Mouse (Mus musculus) spleen, postnatal 14 days (tissue): ENCODE results near the gene Shc1.

Source experiments
- DNase-seq, 2 experiments: peaks; one replicate each; pipeline ENCODE4 v3.0.0; 2021 to 2022; ENCODE audit warnings: low spot score in 2 of 2

Gene Shc1

GRCm38 (mm10) chr3:89449541-89449940 lies 31.3 kb downstream of the Shc1 start:
- DNase-seq = peak; percentile 54 to 75

GRCm38 (mm10) chr3:89451916-89452315 lies 33.7 kb downstream of the Shc1 start:
- DNase-seq = no peak

DNA sequence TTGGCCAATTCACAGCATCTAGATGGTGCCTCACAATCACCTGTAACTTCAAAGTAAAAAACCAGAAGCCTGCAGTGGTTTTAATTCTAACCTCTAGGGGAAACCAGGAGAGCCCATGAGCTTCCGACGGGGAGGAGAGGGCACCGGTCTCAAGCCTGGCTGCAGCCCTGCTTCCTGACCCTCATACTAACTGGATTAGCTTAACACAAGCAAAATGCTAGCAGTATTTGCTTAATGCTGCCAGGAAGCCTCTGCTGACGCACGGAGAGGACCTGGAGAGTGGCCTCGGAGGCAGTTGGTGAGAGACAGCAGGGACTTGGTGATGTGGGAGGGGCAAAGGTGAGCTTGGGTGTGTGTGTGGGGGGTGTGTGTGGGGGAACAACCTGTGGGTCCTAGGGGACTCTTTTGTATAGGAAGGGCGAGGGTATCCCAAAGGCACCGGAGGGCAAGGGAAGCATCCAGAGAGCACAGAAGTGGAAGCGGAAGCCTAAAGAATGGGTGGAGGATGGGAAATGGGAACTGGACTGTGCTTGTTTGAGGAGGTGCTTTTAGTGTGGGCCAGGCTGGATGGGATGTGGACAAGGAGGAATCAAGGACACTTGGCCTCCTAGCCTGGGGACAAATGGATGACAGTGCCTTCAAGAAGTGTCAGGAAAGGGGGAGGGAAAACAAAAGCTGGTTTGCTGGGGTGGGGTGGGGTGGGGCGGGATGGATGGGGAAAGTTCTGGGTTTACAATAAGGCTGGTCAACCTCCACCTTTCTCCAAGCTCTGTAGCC lies 36.3 kb downstream of the Shc1 start, which contains the start of gene Pmvk:
Gene Pmvk (plus strand): TSS at position 141 of the 777 bp plus-strand sequence.
- no peak for DNase-seq

GRCm38 (mm10) chr3:89455786-89456285 lies 37.6 kb downstream of the Shc1 start:
- no peak for DNase-seq

- peak; percentile 64 to 77 for DNase-seq
These were observed 38.8 kb downstream of the Shc1 start for GRCm38 (mm10) chr3:89456726-89457665.

- DNase-seq = peak in 1 of 2 experiments; percentile 19
These were observed 40.2 kb downstream of the Shc1 start for GRCm38 (mm10) chr3:89458372-89458964.

DNA sequence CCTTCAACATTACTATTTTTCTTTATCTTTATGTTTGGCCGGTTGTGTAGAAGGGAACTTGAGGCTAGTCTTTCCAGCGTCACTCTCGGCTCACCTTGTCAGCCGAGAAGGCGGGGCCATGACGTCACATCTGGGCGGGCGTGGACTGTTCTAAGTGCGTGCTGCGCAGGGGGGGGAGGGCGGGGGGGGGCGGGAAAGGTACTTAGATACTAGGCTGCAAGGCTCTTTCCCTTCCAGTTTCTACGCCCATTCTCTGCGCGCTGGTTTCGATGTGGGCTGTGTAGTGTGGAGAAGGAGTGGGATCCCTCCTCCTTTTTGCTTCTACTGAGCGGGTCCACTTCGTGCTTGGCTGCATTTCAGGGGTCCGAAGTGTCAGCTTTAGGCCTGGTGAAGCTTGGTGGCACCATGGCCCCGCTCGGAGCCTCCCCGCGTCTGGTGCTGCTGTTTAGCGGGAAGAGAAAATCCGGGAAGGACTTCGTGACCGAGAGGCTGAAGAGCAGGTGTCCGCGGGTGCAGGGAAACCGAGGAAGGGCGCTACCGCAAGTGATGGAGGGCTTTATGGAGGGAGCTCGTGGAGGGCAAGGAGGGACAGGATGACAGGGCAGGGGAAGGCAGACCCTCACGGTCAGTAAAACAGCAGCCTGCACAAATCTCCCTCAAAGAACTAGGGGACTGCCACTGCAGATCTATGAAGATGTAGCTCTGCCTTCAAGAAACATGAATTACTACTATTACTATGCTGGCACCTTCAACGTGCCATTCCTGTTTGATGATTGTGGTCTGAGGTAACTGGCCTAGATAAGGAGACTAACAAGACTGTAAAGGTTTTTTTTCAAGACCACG lies 40.9 kb downstream of the Shc1 start:
- DNase-seq = peak; percentile 90 to 94

- DNase-seq = no peak
These were observed 50.0 kb downstream of the Shc1 start for GRCm38 (mm10) chr3:89468268-89468667.

GRCm38 (mm10) chr3:89472280-89472679 lies 54.0 kb downstream of the Shc1 start:
- no peak for DNase-seq

DNA sequence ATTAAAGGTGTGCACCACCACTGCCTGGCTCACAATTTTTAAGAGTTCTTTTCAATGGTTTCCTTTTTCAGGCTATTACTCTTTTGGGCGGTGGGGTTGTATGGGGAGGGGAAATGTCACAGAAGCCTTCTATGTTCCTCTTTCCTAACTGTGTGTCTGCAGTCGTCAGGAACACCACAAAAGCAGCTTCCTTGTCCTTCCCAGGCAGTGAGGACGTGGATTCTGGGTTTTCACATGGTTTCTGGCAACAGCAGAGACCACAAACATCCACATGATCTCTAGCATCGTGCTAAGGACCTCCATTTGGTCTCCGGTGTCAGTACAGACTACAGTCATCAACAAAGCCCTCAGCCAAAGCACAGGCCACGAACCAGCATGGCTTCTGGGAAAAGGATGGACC lies 55.6 kb downstream of the Shc1 start:
- DNase-seq = no peak

DNA sequence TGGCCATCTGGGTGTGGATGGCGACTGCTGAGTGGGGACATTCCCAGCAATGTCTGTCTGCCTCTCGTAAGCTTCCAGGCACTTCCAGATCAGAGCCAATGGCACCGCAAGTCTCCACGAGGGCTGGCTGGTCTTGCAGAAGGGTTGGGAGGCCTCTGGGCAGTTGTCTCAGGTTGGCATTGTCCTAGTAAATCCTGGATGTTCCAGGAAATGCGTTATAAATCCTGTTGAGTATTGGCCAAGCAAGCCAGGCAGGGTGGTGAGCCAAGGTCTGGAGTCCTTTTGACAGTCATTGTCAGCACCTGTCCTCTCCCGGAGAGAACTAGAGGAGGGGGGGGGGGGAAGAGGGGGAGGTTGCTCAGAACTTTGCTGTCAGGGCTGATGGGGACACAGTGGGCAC lies 60.8 kb downstream of the Shc1 start:
- no peak for DNase-seq
